Mouse (Mus musculus): ENCODE measurements around the gene Adarb1.

DNA sequence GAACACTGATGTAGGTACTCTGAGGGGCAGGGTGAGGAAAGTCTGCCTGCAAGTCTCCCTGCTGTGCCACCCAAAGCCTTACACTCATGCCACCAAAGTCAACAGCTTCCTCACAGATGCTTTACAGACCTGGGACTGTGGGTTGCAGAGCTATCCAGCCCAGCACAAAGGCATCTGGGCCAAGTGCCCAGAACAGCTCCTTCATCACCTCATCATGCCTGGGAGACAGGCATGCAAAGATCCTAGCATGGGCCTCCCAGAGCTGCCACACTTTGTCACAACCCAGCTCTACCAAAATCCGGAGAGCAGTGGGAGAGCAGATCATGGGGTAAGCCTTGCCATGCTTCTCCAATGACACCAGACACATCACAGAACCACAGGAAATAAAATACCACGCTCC, 57.6 kb downstream of the Adarb1 start:
- TF ChIP-seq EP300 (IDR thresholded peaks at IDR 0.05; ENCODE audit: low read depth): no peak
- TF ChIP-seq CTCF (IDR thresholded peaks at IDR 0.05; ENCODE audit: low read depth): no peak

All from liver, embryonic 14.5 days (tissue).